Mouse (Mus musculus) lung, postnatal 4 days (tissue): ENCODE measurements at regions not wholly inside any gene's neighbourhood (a gene's known extent, or its start where the extent isn't known, plus 50 kb on each side); places are given as distances from the start of the nearest gene placed in this dataset.
"Not testable (repeated sequence)": the region's sequence is repeated elsewhere in the genome, so short reads cannot be mapped to it uniquely, and the experiment has no call there.

ENCODE experiments used
- DNase-seq, 2 experiments: peaks; one replicate each; pipeline ENCODE4 v3.0.0; 2021

- no peak for DNase-seq
These were observed 527.4 kb upstream of the Gm5150 start for GRCm38 (mm10) chr3:16533643-16534042.

DNA sequence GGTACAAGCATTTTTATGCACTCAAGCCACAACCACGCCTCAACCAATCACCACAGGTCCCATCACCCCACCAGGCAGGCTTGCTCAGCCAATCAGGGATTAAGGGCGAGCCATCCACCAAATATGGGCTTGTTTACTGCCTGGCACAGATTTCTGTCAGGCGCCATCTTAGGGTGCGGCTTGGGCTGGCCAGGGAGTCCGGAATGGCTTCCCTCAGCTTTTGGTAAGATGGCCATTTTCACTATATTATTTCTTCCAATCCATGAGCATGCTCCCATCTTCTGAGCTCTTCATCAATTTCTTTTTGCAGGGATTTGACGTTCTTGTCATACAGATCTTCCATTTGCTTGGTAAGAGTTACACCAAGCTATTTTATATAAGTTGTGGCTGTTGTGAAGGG, 521.3 kb upstream of the Gm5150 start:
- DNase-seq: not testable (repeated sequence)

DNA sequence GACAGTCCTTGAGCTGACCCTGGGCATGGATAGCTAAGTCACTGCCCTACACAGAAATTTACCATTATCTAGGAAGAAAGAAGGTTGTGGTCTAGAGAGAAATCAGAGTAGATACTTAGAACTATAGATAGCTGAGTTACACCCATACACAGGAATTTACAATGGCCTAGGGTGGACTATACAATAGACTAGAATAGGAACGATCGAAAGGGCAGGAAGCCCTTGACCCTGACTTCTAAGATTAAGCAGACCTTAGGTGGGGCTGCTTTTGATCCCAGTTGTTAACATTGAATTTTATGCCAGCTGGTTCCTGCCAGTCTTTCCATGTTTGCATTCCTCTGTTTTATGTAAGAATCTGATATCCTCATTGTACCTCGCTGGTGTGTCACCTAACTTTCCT, 482.2 kb upstream of the Gm5150 start:
- DNase-seq: not testable (repeated sequence)

GRCm38 (mm10) chr3:16482750-16483149, 476.5 kb upstream of the Gm5150 start:
- no peak for DNase-seq

DNA sequence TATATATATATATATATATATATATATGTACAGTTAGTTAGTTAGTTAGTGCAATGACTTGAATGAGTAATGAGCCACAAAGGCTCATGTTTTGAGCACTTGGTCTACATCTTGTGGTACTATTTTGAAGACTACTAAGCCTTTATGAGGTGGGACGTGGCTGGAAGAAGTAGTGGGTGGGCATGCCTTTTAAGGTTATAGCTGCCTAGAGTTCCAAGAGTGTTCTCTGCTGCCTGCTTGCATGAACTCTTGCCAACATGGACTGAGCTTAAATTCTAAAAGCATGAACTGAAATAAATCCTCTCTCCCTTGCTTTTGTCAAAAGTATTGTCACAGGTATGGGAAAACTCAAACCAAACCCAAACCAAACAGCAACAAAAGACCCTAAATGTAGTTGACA, 465.1 kb upstream of the Gm5150 start:
- no peak for DNase-seq

- DNase-seq: peak in 1 of 2 experiments; percentile 18
These were observed 460.2 kb upstream of the Gm5150 start for GRCm38 (mm10) chr3:16466388-16466787.

DNA sequence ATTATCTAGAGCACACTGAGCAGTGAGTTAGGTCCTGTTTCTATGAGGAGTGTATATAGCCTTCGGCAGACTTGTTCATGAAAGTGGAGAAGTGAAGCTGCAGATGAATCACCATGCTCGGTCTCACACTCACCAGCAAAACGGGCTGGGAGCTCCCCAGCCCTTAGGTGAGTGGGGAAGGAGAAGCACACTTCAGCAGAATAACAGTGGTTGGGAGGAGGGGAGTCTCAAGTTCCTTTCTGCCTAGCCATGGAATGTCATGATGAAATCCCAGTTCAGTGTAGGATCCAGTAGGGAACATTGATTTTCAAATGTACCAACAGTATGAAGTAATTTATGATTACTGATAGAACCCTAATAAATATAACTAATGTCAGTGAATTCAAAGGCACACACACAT, 459.1 kb upstream of the Gm5150 start:
- DNase-seq: no peak

- DNase-seq: no peak
These were observed 458.1 kb upstream of the Gm5150 start for GRCm38 (mm10) chr3:16464301-16464700.

GRCm38 (mm10) chr3:16433033-16433432, 426.8 kb upstream of the Gm5150 start:
- DNase-seq: peak in 1 of 2 experiments; percentile 10

DNA sequence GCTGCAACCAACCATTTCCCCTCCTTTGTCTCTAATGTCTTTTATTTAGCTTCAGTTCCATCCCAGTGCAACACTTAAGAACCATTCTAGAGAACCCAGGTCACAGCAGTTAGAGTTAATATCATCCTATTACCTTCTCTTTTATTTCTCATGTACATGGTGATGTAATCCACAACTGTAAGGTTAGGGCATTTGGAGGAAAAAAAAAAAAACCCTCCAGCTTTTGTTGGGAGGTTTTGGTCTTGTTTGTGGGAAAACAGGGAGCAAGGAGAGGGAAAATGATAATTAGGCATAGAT, 425.5 kb upstream of the Gm5150 start:
- no peak for DNase-seq

DNA sequence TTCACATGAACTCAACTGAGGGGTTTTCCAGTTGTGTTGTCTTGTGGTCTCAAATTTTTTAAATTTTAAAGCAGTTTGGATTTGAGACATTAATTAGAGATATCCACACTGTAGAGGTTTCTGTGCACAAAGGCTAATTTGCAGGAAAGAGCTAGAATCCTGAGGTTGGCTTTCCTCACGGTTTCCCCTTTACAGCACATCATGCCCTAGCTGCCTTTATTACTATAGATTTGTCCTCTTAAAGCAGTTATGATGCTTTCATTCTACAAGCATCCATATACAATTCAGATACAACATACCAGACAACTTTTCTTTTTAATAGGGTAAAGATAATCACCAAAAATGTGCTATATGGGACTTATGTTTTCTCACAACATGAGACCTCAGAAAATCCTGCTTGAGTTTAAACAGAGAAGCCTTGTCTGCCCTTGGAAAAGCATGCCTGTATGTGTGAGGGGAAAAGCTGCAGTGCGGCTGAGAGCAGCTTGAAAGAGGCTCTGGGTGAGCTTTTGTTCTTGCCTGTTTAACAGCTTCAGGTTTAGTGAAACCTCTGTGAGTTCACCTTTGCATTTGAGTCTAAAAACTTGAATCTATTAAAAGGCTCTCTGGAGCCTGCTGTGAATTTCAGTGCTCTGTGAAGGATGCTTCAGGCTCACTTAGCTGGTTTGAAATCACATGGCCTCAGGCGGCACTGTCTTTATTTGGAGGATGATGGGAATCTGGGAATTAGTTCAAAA, 425.0 kb upstream of the Gm5150 start:
- DNase-seq: no peak
